ENCODE assay signal across 24 mouse cellular contexts in the genomic region with DNA sequence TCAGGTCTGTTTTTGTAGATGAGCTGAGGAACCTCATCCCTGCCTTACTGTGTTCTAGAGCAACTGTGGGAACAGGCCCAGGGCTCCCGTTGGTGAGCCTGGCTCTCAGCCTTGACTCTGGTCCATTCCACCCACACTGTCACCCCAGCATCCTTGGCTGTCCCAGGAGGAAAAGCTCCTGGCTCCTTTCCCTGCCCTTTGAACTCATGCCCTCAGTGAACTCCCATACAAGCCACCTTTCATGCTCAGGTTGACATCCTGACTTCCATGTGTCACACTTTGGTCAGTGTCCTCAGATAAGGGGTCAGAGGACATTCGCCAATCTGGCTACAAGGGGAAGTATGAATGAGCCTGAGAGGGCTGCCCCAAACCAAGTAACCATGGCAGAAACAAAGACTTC. TPM values are rescaled to one million over a fixed set of nuclear protein-coding genes. Genes with fewer than 3 reads are reported as not detected.
DNase-seq lines count a peak whose midpoint lies in the region; ATAC-seq and TF ChIP-seq lines count a peak whose summit lies in the region.
"Had no signal": no experiment of that assay in that cellular context is flagged by ENCODE, and none has a peak within 500 bp of the region (broad histone marks: within the 10 kb centered on the region; RNA-seq: fewer than 3 reads in every experiment).

No protein-coding gene starts in this region.

- no peaks in the 10 kb centered on the region for H3K79me2 ChIP-seq in liver, adult 2 months (ENCODE audit: control insufficient read depth, insufficient read depth, low read length)

- H3K9me3 ChIP-seq in liver, embryonic 11.5 days (ENCODE audit: control insufficient read depth, low read length) = no peaks in the 10 kb centered on the region
- H3K9me3 ChIP-seq in liver, postnatal 0 days (ENCODE audit: low read length) = no peaks in the 10 kb centered on the region
- H3K9me3 ChIP-seq: embryonic facial prominence, embryonic 13.5 days; embryonic facial prominence, embryonic 15.5 days; forebrain, embryonic 10.5 days; forebrain, embryonic 12.5 days had no signal

- no peak for TF ChIP-seq CTCF in kidney, adult 2 months (conservative IDR thresholded peaks at IDR 0.05; ENCODE audit: insufficient read depth, insufficient read length, low read depth, low read length)
- TF ChIP-seq CTCF in liver, adult 2 months (IDR thresholded peaks at IDR 0.05; ENCODE audit: low read depth, low read length) = no peak
- TF ChIP-seq CTCF in liver, postnatal 0 days (IDR thresholded peaks at IDR 0.05; ENCODE audit: low read depth) = no peak

- no peak overlapping the region for H3K27ac ChIP-seq in kidney, adult 2 months (ENCODE audit: insufficient read depth, low read depth, low read length)
- peak overlapping the region; percentile 57 for H3K27ac ChIP-seq in liver, adult 2 months (replicated peaks; ENCODE audit: insufficient read depth, low read depth, low read length)
- H3K27ac ChIP-seq in liver, embryonic 11.5 days (ENCODE audit: low read depth, low read length) = no peak overlapping the region
- H3K27ac ChIP-seq in liver, postnatal 0 days (ENCODE audit: low read depth) = no peak overlapping the region
- H3K27ac ChIP-seq: embryonic facial prominence, embryonic 13.5 days; embryonic facial prominence, embryonic 15.5 days; forebrain, embryonic 12.5 days had no signal

- TF ChIP-seq EP300 in liver, postnatal 0 days (IDR thresholded peaks at IDR 0.05; ENCODE audit: low read depth) = no peak

- WGBS in kidney, adult 2 months = 53% methylated on average over 2 of the region's 2 CpGs
- 8% methylated on average over 2 of the region's 2 CpGs for WGBS in liver, adult 2 months
- WGBS in liver, embryonic 11.5 days = 55% methylated on average over 2 of the region's 2 CpGs
- 40% methylated on average over 2 of the region's 2 CpGs for WGBS in liver, postnatal 0 days (ENCODE audit: insufficient replicate concordance)

- 0 out of 2 replicates have a peak overlapping the region, but pooled peaks have one; percentile 34 for H3K9ac ChIP-seq in liver, adult 2 months (ENCODE audit: low read depth, low read length)
- H3K9ac ChIP-seq in liver, embryonic 11.5 days (ENCODE audit: low read depth, low read length) = no peak overlapping the region
- H3K9ac ChIP-seq in liver, postnatal 0 days (replicated peaks) = no peak overlapping the region; the same call in 1 of the 2 replicates
- H3K9ac ChIP-seq: embryonic facial prominence, embryonic 13.5 days; embryonic facial prominence, embryonic 15.5 days; forebrain, embryonic 12.5 days had no signal

- no peak for TF ChIP-seq POLR2A in kidney, adult 2 months (IDR thresholded peaks at IDR 0.05; ENCODE audit: low read depth, low read length)
- TF ChIP-seq POLR2A in liver, adult 2 months (IDR thresholded peaks at IDR 0.05; ENCODE audit: extremely low read depth, insufficient read depth, low read length) = no peak

- no peak for ATAC-seq in liver, embryonic 11.5 days (replicated peaks; ENCODE audit: low FRiP score)
- peak; percentile 14; the same call in 1 of the 2 replicates for ATAC-seq in liver, postnatal 0 days

- peaks cover 8% of the 10 kb centered on the region; the same call in 1 of the 2 replicates for H3K4me1 ChIP-seq in kidney, adult 2 months (ENCODE audit: control insufficient read depth, insufficient read depth, low read length)
- H3K4me1 ChIP-seq in liver, adult 2 months (ENCODE audit: control insufficient read depth, insufficient read depth, low read length) = peaks cover 22% of the 10 kb centered on the region
- H3K4me1 ChIP-seq in liver, embryonic 11.5 days (replicated peaks; ENCODE audit: control insufficient read depth, insufficient read depth, low read length) = peaks cover 5% of the 10 kb centered on the region
- 0 out of 2 replicates have a peak, but pooled peaks cover 6% of the 10 kb centered on the region for H3K4me1 ChIP-seq in liver, postnatal 0 days (ENCODE audit: insufficient read depth)
- H3K4me1 ChIP-seq: forebrain, embryonic 12.5 days had no signal

- H3K27me3 ChIP-seq in kidney, adult 2 months (replicated peaks; ENCODE audit: control insufficient read depth, insufficient read depth, low read length) = no peaks in the 10 kb centered on the region
- no peaks in the 10 kb centered on the region for H3K27me3 ChIP-seq in liver, adult 2 months (ENCODE audit: control insufficient read depth, insufficient read depth, low read length)
- no peaks in the 10 kb centered on the region for H3K27me3 ChIP-seq in liver, embryonic 11.5 days (replicated peaks; ENCODE audit: control insufficient read depth, insufficient read depth, low read length)
- no peaks in the 10 kb centered on the region for H3K27me3 ChIP-seq in liver, postnatal 0 days (ENCODE audit: insufficient read depth, low read length)
- H3K27me3 ChIP-seq: embryonic facial prominence, embryonic 15.5 days had no signal

- no peaks in the 10 kb centered on the region for H3K36me3 ChIP-seq in kidney, adult 2 months (ENCODE audit: control insufficient read depth, insufficient read depth, low read length)
- H3K36me3 ChIP-seq in liver, adult 2 months (ENCODE audit: control insufficient read depth, insufficient read depth, low read length) = peaks cover 10% of the 10 kb centered on the region; the same call in 1 of the 2 replicates
- H3K36me3 ChIP-seq in liver, embryonic 11.5 days (ENCODE audit: control insufficient read depth, insufficient read depth, low read length) = no peaks in the 10 kb centered on the region
- no peaks in the 10 kb centered on the region for H3K36me3 ChIP-seq in liver, postnatal 0 days (replicated peaks; ENCODE audit: insufficient read depth, low read length)
- H3K36me3 ChIP-seq: embryonic facial prominence, embryonic 13.5 days; embryonic facial prominence, embryonic 15.5 days; forebrain, embryonic 10.5 days; forebrain, embryonic 12.5 days had no signal

- no peak overlapping the region for H3K4me2 ChIP-seq in liver, embryonic 11.5 days
- no peak overlapping the region for H3K4me2 ChIP-seq in liver, postnatal 0 days (ENCODE audit: low read depth, low read length)
- H3K4me2 ChIP-seq: embryonic facial prominence, embryonic 13.5 days; embryonic facial prominence, embryonic 15.5 days; forebrain, embryonic 12.5 days had no signal

- H3K4me3 ChIP-seq in kidney, adult 2 months (ENCODE audit: insufficient read depth, low read depth, low read length) = no peak overlapping the region
- H3K4me3 ChIP-seq in liver, adult 2 months (ENCODE audit: insufficient read depth, low read depth, low read length) = no peak overlapping the region
- no peak overlapping the region for H3K4me3 ChIP-seq in liver, embryonic 11.5 days (ENCODE audit: low read depth, low read length)
- H3K4me3 ChIP-seq in liver, postnatal 0 days (ENCODE audit: low read depth, low read length) = no peak overlapping the region
- H3K4me3 ChIP-seq: embryonic facial prominence, embryonic 13.5 days; embryonic facial prominence, embryonic 15.5 days; erythroblast, embryonic 14.5 days; forebrain, embryonic 10.5 days; forebrain, embryonic 12.5 days had no signal

- DNase-seq in kidney, adult 2 months = peak; percentile 14
- no peak for DNase-seq in kidney, postnatal 14 days
- peak; percentile 100 for DNase-seq in liver, adult 2 months (ENCODE audit: extremely low read depth, low read depth, low spot score)
- no peak for DNase-seq in liver, embryonic 11.5 days (ENCODE audit: low spot score)
- no peak for DNase-seq in liver, postnatal 0 days
- no peak for DNase-seq in liver
- DNase-seq: adrenal gland, adult 2 months; adrenal gland, postnatal 25 days; cerebellum, adult 11 months; cerebellum, adult 18-20 months; cerebellum, adult 8-10 months; cerebellum, adult 9-11 months; cerebellum, postnatal 14 days; cerebellum, postnatal 36 days; embryo, embryonic 11 days had no signal

RNA-seq across cellular contexts. Expression of a gene that starts 10.9 kb away (rescaled TPM):
- polyA plus RNA-seq in kidney, adult 2 months (2012; rRNA removed) = 0.45 and 0.47 TPM in 2 replicates
- total RNA-seq in liver, adult 2 months (2014; rRNA removed) = 109 and 133 TPM in 2 replicates
- polyA plus RNA-seq in liver, adult 2 months (2012; rRNA removed) = 100 and 118 TPM in 2 replicates
- polyA plus RNA-seq in liver, embryonic 11.5 days (2014; fragmentation: Nextera tagmentation; extraction: Ambion mirVana) = 0.18 and 0.53 TPM in 2 replicates
- 9.3 and 12.7 TPM in 2 replicates for polyA plus RNA-seq in liver, postnatal 0 days (2015; fragmentation: Nextera tagmentation; extraction: Ambion mirVana)
- total RNA-seq: adrenal gland, adult 2 months; common myeloid progenitor, adult 5-6 weeks; MEL had no signal
- polyA plus RNA-seq: C2C12; erythroblast, embryonic 14.5 days had no signal

RNA-seq across cellular contexts. Expression of a gene that starts 17.6 kb away (rescaled TPM):
- polyA plus RNA-seq in kidney, adult 2 months (2012; rRNA removed) = 0.33 and 0.45 TPM in 2 replicates
- 65.5 and 71.1 TPM in 2 replicates for total RNA-seq in liver, adult 2 months (2014; rRNA removed)
- 91.6 and 115 TPM in 2 replicates for polyA plus RNA-seq in liver, adult 2 months (2012; rRNA removed)
- 0.10 and 0.14 TPM in 2 replicates for polyA plus RNA-seq in liver, embryonic 11.5 days (2014; fragmentation: Nextera tagmentation; extraction: Ambion mirVana)
- 5.6 and 7.4 TPM in 2 replicates for polyA plus RNA-seq in liver, postnatal 0 days (2015; fragmentation: Nextera tagmentation; extraction: Ambion mirVana)
- total RNA-seq: common myeloid progenitor, adult 5-6 weeks; MEL had no signal
- polyA plus RNA-seq: C2C12; erythroblast, embryonic 14.5 days; forebrain, embryonic 16.5 days had no signal

Comparison
In these comparisons a context has a peak if more than half of its experiments do, and no peak if none do; other contexts are left out.
1. DNase-seq: peak in kidney, adult 2 months (single experiment) and liver, adult 2 months (single experiment); none in kidney, postnatal 14 days (single experiment), liver, embryonic 11.5 days (single experiment), liver, postnatal 0 days (single experiment) and liver (single experiment).
2. RNA of a gene that starts 17.6 kb away (polyA plus RNA-seq): 91.6 to 115 TPM in liver, adult 2 months; 5.6 to 7.4 TPM in liver, postnatal 0 days, 0.33 to 0.45 TPM in kidney, adult 2 months and 0.10 to 0.14 TPM in liver, embryonic 11.5 days; every median in the first group is over 10 times any median in the second.